Mouse (Mus musculus) embryonic facial prominence, embryonic 10.5 days (tissue): ENCODE data around the gene Rarg. TPM values are rescaled to one million over a fixed set of nuclear protein-coding genes. Genes with fewer than 3 reads are reported as not detected.

Experiments
- DNase-seq: peaks from one replicate; pipeline ENCODE4 v3.0.0-alpha.2; 2017; ENCODE audit warnings: low spot score
- H3K27ac ChIP-seq: fragments of 300-500 bp; sonication (generic); replicated peaks from 2 replicates; pipeline ENCODE4 v1.5.1; 2016; ENCODE audit warnings: mild to moderate bottlenecking
- H3K27me3 ChIP-seq: fragments of 300-500 bp; sonication (generic); replicated peaks from 2 replicates; pipeline ENCODE4 v1.6.1; 2016; ENCODE audit warnings: low read depth, mild to moderate bottlenecking; ENCODE audit not compliant: poor library complexity, severe bottlenecking
- H3K36me3 ChIP-seq: fragments of 300-500 bp; sonication (generic); replicated peaks from 2 replicates; pipeline ENCODE4 v1.6.1; 2016; ENCODE audit warnings: mild to moderate bottlenecking, moderate library complexity
- H3K4me1 ChIP-seq: fragments of 300-500 bp; sonication (generic); 2 replicates; pipeline ENCODE4 v1.6.1; 2016
- H3K4me3 ChIP-seq: fragments of 300-500 bp; sonication (generic); 2 replicates; pipeline ENCODE4 v1.5.1; 2016; ENCODE audit warnings: mild to moderate bottlenecking, moderate library complexity
- H3K9me3 ChIP-seq: fragments of 300-500 bp; sonication (generic); 2 replicates; pipeline ENCODE4 v1.6.1; 2016; ENCODE audit warnings: mild to moderate bottlenecking
- WGBS: fragments of 180-500 bp; shearing (Covaris S2); methylation state at CpG from one replicate; pipeline ENCODE4 v1.1.7; 2016; 5-methylcytosine and 5-hydroxymethylcytosine counted together
- polyA plus RNA-seq: library from polyadenylated mRNA; unstranded; fragments of >200 nt; fragmentation: Nextera tagmentation; extraction: Ambion mirVana; gene quantifications from 2 replicates; pipeline ENCODE4 v1.2.1, GENCODE M21; 2016

Rarg gene
- polyA plus RNA-seq, 1 experiment from 2014 or later: 90.2 TPM

DNA sequence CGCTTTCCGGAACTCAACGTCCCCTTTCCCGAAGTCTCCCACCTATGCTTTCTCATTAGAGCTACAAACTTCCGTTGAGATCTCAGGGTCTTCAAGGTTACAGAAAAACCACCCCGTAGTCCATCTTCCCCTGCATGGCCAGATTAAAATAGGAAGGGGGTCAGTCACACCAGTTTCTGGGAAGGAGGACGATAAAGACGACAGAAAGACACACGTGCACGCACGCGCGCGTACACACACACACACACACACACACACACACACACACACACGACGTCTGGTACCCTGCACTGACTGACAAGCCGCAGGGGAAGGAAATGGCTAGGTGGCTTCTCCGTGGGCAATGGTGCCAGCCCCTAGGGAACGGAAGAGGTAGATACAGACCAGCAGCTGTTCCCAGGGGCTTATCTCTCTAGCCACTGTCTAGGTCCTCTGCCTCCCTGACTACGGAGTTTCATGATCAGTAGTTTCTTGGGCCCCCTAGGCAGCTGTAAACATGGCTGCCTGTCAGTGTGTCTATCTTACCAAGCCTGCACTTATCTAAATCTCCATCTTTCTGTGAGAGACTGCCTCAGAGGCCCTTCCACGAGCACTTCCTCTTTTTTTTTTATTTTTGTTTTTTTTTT is 32.2 kb downstream of the Rarg start:
- no peak for DNase-seq
- H3K4me1 ChIP-seq: peaks cover 19% of the 10 kb centered on the region
- H3K4me3 ChIP-seq: peak overlapping the region; percentile 59
- peak overlapping the region; percentile 71 for H3K27ac ChIP-seq
- H3K9me3 ChIP-seq: no peaks in the 10 kb centered on the region
- H3K27me3 ChIP-seq: peaks cover 43% of the 10 kb centered on the region
- 19% methylated on average over 21 of the region's 21 CpGs for WGBS
- H3K36me3 ChIP-seq: no peaks in the 10 kb centered on the region

DNA sequence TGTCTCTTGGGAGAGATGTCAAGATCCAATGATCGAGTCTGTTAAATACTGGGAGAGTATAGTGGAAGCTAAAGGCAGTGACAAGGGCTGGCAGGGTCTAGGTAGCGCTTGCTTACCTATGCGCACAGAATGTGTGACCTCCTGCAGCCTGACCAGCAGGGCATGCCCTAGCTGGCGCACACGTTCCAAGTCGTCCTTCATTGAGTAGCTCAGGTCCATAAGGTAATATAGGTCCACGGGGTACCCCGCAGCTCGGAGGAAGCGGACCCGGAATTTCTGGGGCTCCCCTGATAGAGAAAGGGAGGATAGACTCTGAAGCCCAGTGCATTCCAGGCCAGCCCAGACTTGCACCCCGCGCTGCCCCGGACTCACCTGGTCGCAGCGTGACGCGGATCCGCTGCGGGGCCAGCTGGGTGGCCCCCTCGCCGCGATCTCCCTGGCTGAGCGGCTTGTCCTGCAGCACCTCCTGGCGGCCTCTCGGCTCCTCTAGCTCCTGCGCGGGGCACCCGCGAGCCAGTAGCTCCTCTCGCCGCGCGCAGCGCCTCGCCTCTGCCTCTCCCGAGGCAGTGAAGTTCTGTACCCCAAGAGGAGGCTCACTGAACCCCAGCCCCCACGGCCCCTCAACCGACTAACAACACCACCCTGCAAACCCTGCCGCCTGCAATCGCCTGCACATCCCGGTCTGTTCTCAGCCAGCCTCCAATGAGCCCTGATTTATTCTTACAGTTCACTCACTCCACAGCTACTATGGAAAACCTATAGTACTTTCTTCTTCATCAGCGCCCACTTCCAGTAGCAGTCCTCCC is 32.9 kb downstream of the Rarg start:
- H3K27ac ChIP-seq: peak overlapping the region; percentile 71
- H3K4me3 ChIP-seq: peak overlapping the region; percentile 59
- WGBS: 3% methylated on average over 43 of the region's 43 CpGs
- peaks cover 19% of the 10 kb centered on the region for H3K4me1 ChIP-seq
- peaks cover 43% of the 10 kb centered on the region for H3K27me3 ChIP-seq
- H3K36me3 ChIP-seq: no peaks in the 10 kb centered on the region
- DNase-seq: peak; percentile 89
- no peaks in the 10 kb centered on the region for H3K9me3 ChIP-seq

DNA sequence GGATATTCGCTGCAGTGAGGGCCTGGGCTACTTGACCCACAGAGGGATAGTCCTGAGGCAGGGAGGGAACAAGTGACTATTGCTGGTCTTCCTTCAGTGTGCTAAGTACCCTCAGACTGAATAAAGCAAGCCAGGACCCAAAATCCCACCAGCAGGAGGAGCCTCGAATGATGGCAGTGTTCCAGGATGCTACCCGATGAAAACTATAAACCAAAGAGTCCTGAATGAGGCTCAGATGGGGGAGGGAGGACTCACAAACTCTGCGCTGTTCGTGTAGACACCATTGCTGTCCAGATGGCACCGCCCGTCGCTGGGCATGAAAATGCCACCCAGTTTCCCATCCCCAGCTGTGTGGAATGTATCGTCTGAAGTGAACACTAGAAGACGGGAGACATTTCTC is 34.9 kb downstream of the Rarg start:
- Histone ChIP-seq H3K9me3 (no peaks in the 10 kb centered on the region), H3K36me3 (peaks cover 6% of the 10 kb centered on the region), H3K27ac (no peak overlapping the region), H3K4me3 (no peak overlapping the region), H3K27me3 (peaks cover 43% of the 10 kb centered on the region), H3K4me1 (peaks cover 19% of the 10 kb centered on the region)
- 67% methylated on average over 10 of the region's 10 CpGs for WGBS
- no peak for DNase-seq

DNA sequence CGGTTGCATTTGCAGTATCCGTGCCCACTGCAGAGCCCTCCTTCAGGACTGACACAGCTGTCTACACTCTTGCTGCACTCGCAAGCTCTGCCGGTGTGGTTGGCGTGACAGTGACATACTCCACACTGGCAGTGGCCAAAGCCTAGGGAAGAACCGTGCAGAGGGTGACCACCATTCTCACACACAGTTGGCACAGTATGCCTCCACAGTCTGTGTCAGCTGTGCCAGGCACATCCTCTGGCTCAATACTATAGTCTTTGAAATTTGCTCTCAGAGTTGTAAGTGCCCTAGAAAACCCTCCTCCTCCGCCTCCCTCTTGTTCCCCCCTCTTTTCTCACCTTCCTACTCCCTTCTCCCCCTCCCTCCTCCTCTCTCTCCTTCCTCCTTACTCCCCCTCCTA is 40.0 kb downstream of the Rarg start:
- Histone ChIP-seq H3K27ac (no peak overlapping the region), H3K9me3 (no peaks in the 10 kb centered on the region), H3K4me3 (no peak overlapping the region), H3K27me3 (peaks cover 6% of the 10 kb centered on the region), H3K36me3 (peaks cover 56% of the 10 kb centered on the region), H3K4me1 (0 out of 2 replicates have a peak, but pooled peaks cover 7% of the 10 kb centered on the region)
- DNase-seq: no peak
- WGBS: 91% methylated on average over 7 of the region's 7 CpGs

DNA sequence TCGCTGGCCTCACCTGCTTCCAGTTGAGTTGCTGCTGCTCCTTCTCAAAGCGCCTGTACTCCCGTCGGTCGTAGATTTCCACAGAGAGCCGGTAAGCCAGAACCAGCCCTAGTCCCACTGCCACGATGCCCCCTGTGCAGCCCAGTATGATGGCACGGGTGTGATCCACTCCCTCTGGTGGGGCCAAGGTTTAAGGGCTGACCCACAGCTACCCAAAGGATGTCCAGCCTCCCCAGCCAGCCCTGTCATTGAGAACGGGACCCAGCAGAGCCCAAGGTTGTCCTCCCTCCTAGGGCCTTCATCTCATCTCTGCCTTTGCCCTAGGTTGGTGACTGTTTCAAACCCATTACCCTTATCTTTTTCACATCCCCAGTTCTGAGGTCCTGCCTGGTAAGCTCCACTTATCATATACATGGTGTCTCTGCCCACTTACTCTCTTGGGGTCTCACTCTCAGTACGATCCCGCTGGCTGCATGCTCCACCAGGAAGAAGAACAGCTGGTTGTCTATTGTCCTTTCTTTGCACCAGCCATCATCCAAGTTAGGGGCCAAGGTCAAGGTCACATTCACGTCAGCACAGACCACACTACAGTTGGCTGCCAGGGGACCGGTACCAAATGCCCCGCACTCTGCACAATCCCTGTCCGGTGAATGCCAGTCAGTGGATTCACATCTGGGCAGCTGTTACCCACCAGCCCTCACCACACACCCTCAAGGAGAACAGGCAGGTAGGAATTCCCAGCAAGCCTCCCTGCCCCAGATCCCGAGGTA is 40.7 kb downstream of the Rarg start:
- 85% methylated on average over 16 of the region's 16 CpGs for WGBS
- H3K36me3 ChIP-seq: peaks cover 62% of the 10 kb centered on the region
- no peak for DNase-seq
- no peak overlapping the region for H3K4me3 ChIP-seq
- H3K27ac ChIP-seq: no peak overlapping the region
- H3K9me3 ChIP-seq: no peaks in the 10 kb centered on the region
- H3K4me1 ChIP-seq: 0 out of 2 replicates have a peak, but pooled peaks cover 7% of the 10 kb centered on the region
- no peaks in the 10 kb centered on the region for H3K27me3 ChIP-seq

DNA sequence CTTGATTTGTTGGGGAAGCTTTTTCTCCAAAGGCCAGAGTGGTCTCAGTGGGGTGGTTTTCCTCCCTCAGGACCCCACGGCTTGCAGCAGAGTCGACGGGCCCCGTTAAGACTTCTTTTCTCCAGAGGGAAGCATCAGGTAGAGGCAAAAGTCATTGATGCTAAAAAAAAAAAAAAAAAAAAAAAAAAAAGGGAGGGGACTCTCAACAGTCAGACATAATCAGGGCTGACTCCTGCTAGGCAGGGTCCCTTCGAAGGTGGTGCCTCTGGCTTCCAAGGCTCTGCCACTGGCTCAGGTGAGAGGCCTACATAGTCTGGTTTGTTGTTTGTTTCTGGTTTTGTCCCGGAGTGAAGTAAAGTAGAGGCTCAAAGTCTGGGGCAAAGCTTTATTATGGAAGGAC is 41.7 kb downstream of the Rarg start:
- no peaks in the 10 kb centered on the region for H3K9me3 ChIP-seq
- peaks cover 72% of the 10 kb centered on the region for H3K36me3 ChIP-seq
- no peaks in the 10 kb centered on the region for H3K27me3 ChIP-seq
- no peak for DNase-seq
- no peak overlapping the region for H3K27ac ChIP-seq
- no peak overlapping the region for H3K4me3 ChIP-seq
- H3K4me1 ChIP-seq: 0 out of 2 replicates have a peak, but pooled peaks cover 7% of the 10 kb centered on the region
- WGBS: 75% methylated on average over 6 of the region's 6 CpGs

DNA sequence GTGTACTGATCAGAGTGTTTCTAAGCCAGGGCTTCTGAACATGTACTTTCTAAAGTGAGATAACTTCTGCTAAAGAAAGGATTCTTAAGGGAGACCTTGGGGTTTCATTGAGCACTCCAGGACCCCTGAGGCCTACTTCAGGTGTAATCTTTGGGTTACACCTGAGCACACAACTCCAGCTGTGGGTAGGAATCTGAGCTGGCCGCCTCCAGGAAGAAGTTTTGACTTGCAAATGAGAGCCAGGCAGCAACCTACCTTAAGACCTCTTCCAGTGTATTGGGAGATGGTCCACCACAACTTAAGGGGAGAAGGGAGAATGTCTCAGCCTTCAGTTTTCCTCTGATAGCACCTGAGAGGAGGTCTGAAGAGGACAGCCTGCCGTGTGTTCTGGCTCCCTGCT is 43.2 kb downstream of the Rarg start:
- peaks cover 87% of the 10 kb centered on the region for H3K36me3 ChIP-seq

DNA sequence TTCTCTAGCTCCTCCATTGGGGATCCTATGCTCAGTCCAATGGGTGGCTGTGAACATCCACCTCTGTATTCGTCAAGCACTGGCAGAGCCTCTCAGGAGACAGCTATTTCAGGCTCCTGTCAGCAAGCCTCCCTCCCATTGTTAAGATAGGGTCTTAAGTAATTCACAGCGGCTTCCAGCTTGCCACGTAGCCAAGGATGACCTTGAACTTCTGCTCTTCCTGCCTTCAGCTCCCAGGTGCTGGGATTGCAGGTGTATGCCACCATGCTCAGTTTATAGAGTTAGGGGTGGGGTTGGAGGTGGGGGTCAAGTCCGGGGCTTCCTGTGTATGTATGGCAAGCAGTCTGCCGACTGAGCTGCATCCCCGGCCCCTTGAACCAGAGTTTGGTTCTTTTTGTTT is 45.4 kb downstream of the Rarg start:
- 87% methylated on average over 6 of the region's 6 CpGs for WGBS

More for the DNA sequence above, 43.2 kb downstream of the Rarg start:
- 45% methylated on average over 2 of the region's 2 CpGs for WGBS
- no peak for DNase-seq
- H3K4me1 ChIP-seq: 0 out of 2 replicates have a peak, but pooled peaks cover 7% of the 10 kb centered on the region
- no peaks in the 10 kb centered on the region for H3K9me3 ChIP-seq
- H3K27ac ChIP-seq: no peak overlapping the region
- H3K27me3 ChIP-seq: no peaks in the 10 kb centered on the region
- H3K4me3 ChIP-seq: no peak overlapping the region

DNA sequence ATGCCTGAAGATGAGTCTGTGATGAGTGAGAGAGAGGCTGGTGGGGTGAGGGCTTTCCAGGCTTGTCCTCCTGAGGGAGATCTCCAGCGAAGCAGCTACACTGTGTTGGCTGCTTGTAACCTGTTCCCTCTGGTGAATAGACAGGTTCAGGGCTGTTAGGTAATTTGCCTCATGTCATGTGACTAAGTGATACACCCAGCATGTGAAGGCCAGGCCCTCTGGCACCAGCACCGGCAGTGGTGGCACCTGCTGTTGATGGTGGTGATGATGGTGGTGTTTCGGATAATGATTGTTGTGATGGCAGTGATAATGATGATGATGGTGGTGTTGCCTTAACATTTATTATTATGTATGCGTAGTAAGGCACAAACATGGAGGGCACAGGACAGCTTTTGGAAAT is 46.5 kb downstream of the Rarg start:
- no peak for DNase-seq
- 95% methylated on average over 4 of the region's 4 CpGs for WGBS
- Histone ChIP-seq H3K36me3 (peaks cover 98% of the 10 kb centered on the region), H3K9me3 (no peaks in the 10 kb centered on the region), H3K27me3 (no peaks in the 10 kb centered on the region), H3K4me1 (peaks cover 6% of the 10 kb centered on the region), H3K4me3 (no peak overlapping the region), H3K27ac (no peak overlapping the region)

More for the DNA sequence above, 45.4 kb downstream of the Rarg start:
- Histone ChIP-seq H3K9me3 (no peaks in the 10 kb centered on the region), H3K36me3 (peaks cover 98% of the 10 kb centered on the region), H3K4me3 (no peak overlapping the region), H3K4me1 (0 out of 2 replicates have a peak, but pooled peaks cover 2% of the 10 kb centered on the region), H3K27ac (no peak overlapping the region), H3K27me3 (no peaks in the 10 kb centered on the region)
- no peak for DNase-seq

DNA sequence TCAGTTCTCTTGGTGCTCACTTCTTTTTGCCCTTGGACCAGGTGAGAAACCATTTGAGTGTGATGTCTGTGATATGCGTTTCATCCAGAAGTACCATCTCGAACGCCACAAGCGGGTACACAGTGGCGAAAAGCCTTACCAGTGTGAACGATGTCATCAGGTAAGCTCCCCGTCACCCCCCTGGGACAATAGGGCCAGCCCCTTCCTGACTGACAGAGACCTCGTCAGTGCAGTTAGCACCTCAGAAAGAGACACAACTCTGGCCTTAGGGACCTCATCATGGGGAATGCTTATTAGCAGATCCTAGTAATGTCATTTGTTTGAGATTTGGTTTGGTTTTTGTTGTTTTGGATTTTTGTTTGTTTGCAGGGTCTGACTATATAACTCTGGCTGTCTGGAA is 48.2 kb downstream of the Rarg start:
- Histone ChIP-seq H3K36me3 (peaks cover 95% of the 10 kb centered on the region), H3K27ac (no peak overlapping the region), H3K27me3 (no peaks in the 10 kb centered on the region), H3K4me3 (no peak overlapping the region), H3K9me3 (no peaks in the 10 kb centered on the region), H3K4me1 (peaks cover 23% of the 10 kb centered on the region)
- WGBS: 93% methylated on average over 8 of the region's 8 CpGs
- DNase-seq: no peak

DNA sequence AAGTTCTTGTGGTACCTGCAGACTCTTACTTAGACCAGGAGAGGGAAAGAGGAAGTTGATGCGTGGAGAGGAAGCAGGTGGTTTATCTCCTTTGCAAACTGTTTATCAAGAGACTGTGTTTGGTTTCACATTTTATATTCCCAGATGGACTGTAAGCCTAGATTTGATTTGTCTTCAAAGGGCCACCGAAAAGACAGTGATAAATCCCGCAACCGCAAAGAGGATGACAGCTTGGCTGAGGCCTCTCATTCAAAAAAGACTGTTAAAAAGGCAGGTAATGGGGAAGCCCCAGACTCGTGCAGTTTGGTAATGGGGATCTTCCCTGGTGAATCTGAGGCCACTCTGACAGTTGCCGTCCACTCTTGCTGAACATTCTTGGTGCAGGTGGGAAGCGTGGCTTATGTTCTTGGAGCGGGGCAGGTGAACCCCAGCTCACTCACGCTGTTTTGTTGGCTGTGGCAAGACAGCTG is 49.2 kb downstream of the Rarg start:
- no peaks in the 10 kb centered on the region for H3K9me3 ChIP-seq
- no peaks in the 10 kb centered on the region for H3K27me3 ChIP-seq
- H3K4me1 ChIP-seq: peaks cover 24% of the 10 kb centered on the region
- no peak for DNase-seq
- H3K36me3 ChIP-seq: peaks cover 86% of the 10 kb centered on the region
- WGBS: 92% methylated on average over 9 of the region's 9 CpGs
- no peak overlapping the region for H3K27ac ChIP-seq
- H3K4me3 ChIP-seq: no peak overlapping the region

DNA sequence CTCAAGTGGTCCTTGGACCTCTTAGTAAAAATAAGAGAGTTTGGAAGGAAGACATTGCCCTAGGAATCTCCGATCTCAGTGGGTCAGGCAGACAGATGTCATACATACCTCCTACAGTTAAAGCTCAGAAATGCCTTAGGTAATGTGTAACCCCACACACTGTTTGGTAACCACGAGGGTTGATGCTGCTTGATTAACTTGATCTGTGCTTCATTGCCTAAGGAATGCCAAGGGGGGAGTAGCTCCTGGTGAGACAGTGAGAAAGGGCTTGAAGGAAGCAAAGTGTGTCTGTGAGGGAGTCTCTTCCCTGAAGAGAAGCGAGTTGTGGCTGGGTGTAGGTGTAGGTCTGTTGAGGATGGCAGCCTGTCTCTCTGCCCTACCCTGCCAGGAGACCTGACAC is 50.0 kb downstream of the Rarg start:
- DNase-seq: no peak
- H3K9me3 ChIP-seq: no peaks in the 10 kb centered on the region
- peaks cover 30% of the 10 kb centered on the region for H3K4me1 ChIP-seq
- H3K36me3 ChIP-seq: peaks cover 78% of the 10 kb centered on the region
- WGBS: 91% methylated on average over 3 of the region's 3 CpGs
- no peak overlapping the region for H3K27ac ChIP-seq
- no peak overlapping the region for H3K4me3 ChIP-seq
- no peaks in the 10 kb centered on the region for H3K27me3 ChIP-seq
